Mouse (Mus musculus): ENCODE measurements at regions not wholly inside any gene's neighbourhood (a gene's known extent, or its start where the extent isn't known, plus 50 kb on each side); places are given as distances from the start of the nearest gene placed in this dataset.

DNA sequence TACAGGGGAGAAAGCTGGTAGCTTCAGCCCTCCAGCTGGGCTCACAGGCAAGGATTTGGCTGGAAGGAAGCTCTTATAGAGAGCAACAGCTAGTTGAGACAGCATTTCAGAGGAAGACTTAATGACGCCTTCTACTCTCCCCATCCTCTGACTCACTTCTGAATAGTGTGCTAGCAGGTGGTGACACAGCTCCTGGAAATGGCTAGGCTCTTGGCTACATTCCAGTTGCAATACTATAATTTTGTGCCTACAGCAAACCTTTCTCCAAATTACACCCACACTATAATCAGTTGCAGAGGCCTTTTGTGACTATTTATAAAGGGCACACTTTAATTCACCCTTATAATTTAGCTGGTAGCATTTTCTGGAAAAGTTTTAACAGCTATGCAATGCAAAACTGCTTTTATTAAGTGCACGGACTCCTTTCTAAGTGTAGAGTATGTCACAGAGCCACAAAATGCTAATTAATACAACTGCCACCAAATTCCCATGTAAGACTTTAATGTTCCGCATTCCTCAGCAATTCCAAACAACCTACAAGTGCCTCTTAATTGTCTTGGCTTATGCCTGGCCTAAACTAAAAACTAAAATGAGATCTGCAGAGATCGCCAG, 175.2 kb downstream of the Gnat3 start:
- in situ Hi-C loops (cut with MboI; ENCODE audit: low pct_ligation_motif_present, low pct_unique_long_range_greater_than_20kb, low sequenced_read_pairs) (no loop called here), dilution Hi-C loops (cut with MboI; ENCODE audit: extremely low pct_ligation_motif_present, extremely low pct_unique_long_range_greater_than_20kb, low sequenced_read_pairs) (no loop called here)
- H3K27ac ChIP-seq (ENCODE audit: insufficient read depth, low read depth), result no peak overlapping the region
- no peak overlapping the region for H3K4me2 ChIP-seq (ENCODE audit: insufficient read depth, low read depth, poor library complexity, severe bottlenecking)
- H3K9me3 ChIP-seq (replicated peaks; ENCODE audit: low read length), result peaks cover 2% of the 10 kb centered on the region
- H3K36me3 ChIP-seq (replicated peaks in 1 of 2; ENCODE audit: control insufficient read depth in 1 of 2, insufficient read depth in 1 of 2, low read length in 1 of 2), result no peaks in the 10 kb centered on the region
- H3K9ac ChIP-seq (ENCODE audit: insufficient read depth, low read depth), result no peak overlapping the region
- H3K4me3 ChIP-seq (replicated peaks in 1 of 3; ENCODE audit: low read depth in 2 of 3, low read length in 2 of 3, poor library complexity in 1 of 3), result no peak overlapping the region
- TF ChIP-seq TCF12 (IDR thresholded peaks at IDR 0.05; ENCODE audit: low read depth, low read length) (no peak), MAZ (IDR thresholded peaks at IDR 0.05; ENCODE audit: low read depth, low read length) (no peak), MXI1 (IDR thresholded peaks at IDR 0.05; ENCODE audit: low read depth, low read length) (no peak), ZC3H11A (IDR thresholded peaks at IDR 0.05; ENCODE audit: low read depth, low read length) (no peak), GABPA (IDR thresholded peaks at IDR 0.05; ENCODE audit: insufficient replicate concordance, low read depth, low read length) (no peak), IRF4 (IDR thresholded peaks at IDR 0.05; ENCODE audit: low read depth, low read length) (no peak), HCFC1 (IDR thresholded peaks at IDR 0.05; ENCODE audit: low read depth, low read length) (no peak), NRF1 (IDR thresholded peaks at IDR 0.05; ENCODE audit: low read depth, low read length) (no peak), SIN3A (IDR thresholded peaks at IDR 0.05; ENCODE audit: low read length) (no peak), JUN (IDR thresholded peaks at IDR 0.05; ENCODE audit: insufficient read depth, low read depth, low read length) (no peak), UBTF (IDR thresholded peaks at IDR 0.05; ENCODE audit: low read depth, low read length) (no peak), JUND (conservative IDR thresholded peaks at IDR 0.05; ENCODE audit: low read depth, low read length) (no peak), ETS1 (conservative IDR thresholded peaks at IDR 0.05; ENCODE audit: low read depth, low read length) (no peak), TBP (conservative IDR thresholded peaks at IDR 0.05; ENCODE audit: low read depth, low read length) (no peak), CTCF (conservative IDR thresholded peaks at IDR 0.05 in 1 of 2, IDR thresholded peaks at IDR 0.05 in 1 of 2; ENCODE audit: low read depth in 2 of 2, low read length in 2 of 2) (no peak), NELFE (IDR thresholded peaks at IDR 0.05; ENCODE audit: low read depth, low read length) (no peak), POLR2A (IDR thresholded peaks at IDR 0.05; ENCODE audit: low read depth, low read length) (no peak), KAT2A (IDR thresholded peaks at IDR 0.05; ENCODE audit: insufficient replicate concordance, low read length) (no peak), RAD21 (IDR thresholded peaks at IDR 0.05; ENCODE audit: low read depth, low read length) (no peak)
- H3K4me1 ChIP-seq (ENCODE audit: control insufficient read depth in 1 of 2, insufficient read depth in 2 of 2), result no peaks in the 10 kb centered on the region
- no peaks in the 10 kb centered on the region for H3K27me3 ChIP-seq (replicated peaks)
- DNase-seq (ENCODE audit: extremely low read depth), result no peak
- no peaks in the 10 kb centered on the region for H3K79me2 ChIP-seq (replicated peaks; ENCODE audit: control insufficient read depth, extremely low read depth, insufficient read depth, poor library complexity, severe bottlenecking)

DNA sequence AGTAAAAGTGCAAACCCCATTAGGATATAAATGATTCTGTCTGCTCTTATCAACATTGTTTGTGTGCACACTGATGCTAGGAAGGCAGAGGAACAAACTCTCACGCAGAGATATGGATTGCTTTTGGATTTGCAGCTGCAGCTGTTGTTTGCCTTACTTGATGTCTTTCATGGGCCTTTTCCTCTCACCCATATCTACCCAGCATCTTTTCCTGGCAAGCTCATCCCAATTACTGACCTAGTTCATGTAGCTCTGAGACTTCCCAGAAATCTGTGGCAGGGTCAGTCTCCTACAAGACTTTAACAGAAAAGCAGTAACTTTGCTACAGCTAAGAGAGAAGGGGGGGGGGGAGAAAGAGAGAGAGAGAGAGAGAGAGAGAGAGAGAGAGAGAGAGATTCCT, 189.9 kb downstream of the Gnat3 start:
- no peak overlapping the region for H3K4me3 ChIP-seq (replicated peaks in 1 of 3; ENCODE audit: low read depth in 2 of 3, low read length in 2 of 3, poor library complexity in 1 of 3)
- H3K79me2 ChIP-seq (replicated peaks; ENCODE audit: control insufficient read depth, extremely low read depth, insufficient read depth, poor library complexity, severe bottlenecking), result no peaks in the 10 kb centered on the region
- dilution Hi-C loops (cut with MboI; ENCODE audit: extremely low pct_ligation_motif_present, extremely low pct_unique_long_range_greater_than_20kb, low sequenced_read_pairs) (no loop called here), in situ Hi-C loops (cut with MboI; ENCODE audit: low pct_ligation_motif_present, low pct_unique_long_range_greater_than_20kb, low sequenced_read_pairs) (no loop called here)
- H3K36me3 ChIP-seq (replicated peaks in 1 of 2; ENCODE audit: control insufficient read depth in 1 of 2, insufficient read depth in 1 of 2, low read length in 1 of 2), result no peaks in the 10 kb centered on the region
- no peak overlapping the region for H3K9ac ChIP-seq (ENCODE audit: insufficient read depth, low read depth)
- no peak overlapping the region for H3K4me2 ChIP-seq (ENCODE audit: insufficient read depth, low read depth, poor library complexity, severe bottlenecking)
- TF ChIP-seq UBTF (IDR thresholded peaks at IDR 0.05; ENCODE audit: low read depth, low read length) (no peak), MEF2A (IDR thresholded peaks at IDR 0.05; ENCODE audit: borderline replicate concordance, low read depth, low read length) (no peak), CHD1 (IDR thresholded peaks at IDR 0.05; ENCODE audit: low read depth, low read length) (no peak), JUND (conservative IDR thresholded peaks at IDR 0.05; ENCODE audit: low read depth, low read length) (no peak), HCFC1 (IDR thresholded peaks at IDR 0.05; ENCODE audit: low read depth, low read length) (no peak), NELFE (IDR thresholded peaks at IDR 0.05; ENCODE audit: low read depth, low read length) (no peak), MAX (IDR thresholded peaks at IDR 0.05; ENCODE audit: low read length) (no peak), TBP (conservative IDR thresholded peaks at IDR 0.05; ENCODE audit: low read depth, low read length) (no peak), MYC (IDR thresholded peaks at IDR 0.05; ENCODE audit: low read depth, low read length) (no peak), NRF1 (IDR thresholded peaks at IDR 0.05; ENCODE audit: low read depth, low read length) (no peak), IRF4 (IDR thresholded peaks at IDR 0.05; ENCODE audit: low read depth, low read length) (no peak), USF1 (IDR thresholded peaks at IDR 0.05; ENCODE audit: low read depth, low read length) (no peak), ETS1 (conservative IDR thresholded peaks at IDR 0.05; ENCODE audit: low read depth, low read length) (no peak)
- H3K4me1 ChIP-seq (ENCODE audit: control insufficient read depth in 1 of 2, insufficient read depth in 2 of 2), result no peaks in the 10 kb centered on the region
- DNase-seq (ENCODE audit: extremely low read depth), result no peak
- no peaks in the 10 kb centered on the region for H3K9me3 ChIP-seq (replicated peaks; ENCODE audit: low read length)
- no peak overlapping the region for H3K27ac ChIP-seq (ENCODE audit: insufficient read depth, low read depth)
- H3K27me3 ChIP-seq (replicated peaks), result no peaks in the 10 kb centered on the region
